Mouse (Mus musculus) olfactory bulb, adult 2 months (tissue): ENCODE results near the gene Tbc1d24.

Experiments
- CTCF ChIP-seq: fragments of 200-500 bp; IDR thresholded peaks from 2 replicates; pipeline ENCODE4 v1.5.1; 2012; ENCODE audit warnings: low read depth, mild to moderate bottlenecking, low read length, moderate library complexity; ENCODE audit not compliant: insufficient read depth
- POLR2A ChIP-seq: fragments of 200-500 bp; IDR thresholded peaks from 2 replicates; pipeline ENCODE4 v1.6.1; 2012; ENCODE audit warnings: mild to moderate bottlenecking, low read depth, low read length, moderate library complexity; ENCODE audit not compliant: insufficient read depth

GRCm38 (mm10) chr17:24142897-24143296, 62.5 kb downstream of the Tbc1d24 start:
- TF ChIP-seq CTCF: no peak
- no peak for TF ChIP-seq POLR2A
